Mouse (Mus musculus) midbrain, embryonic 12.5 days (tissue): ENCODE measurements at regions not wholly inside any gene's neighbourhood (a gene's known extent, or its start where the extent isn't known, plus 50 kb on each side); places are given as distances from the start of the nearest gene placed in this dataset.
A peak's percentile ranks its signal among the peaks of the same experiment; 100 is the strongest.

Experiments
- ATAC-seq: fragments of 200-750 bp; cut with Nextera tagmentation; 2 replicates; pipeline ENCODE4 v1.8.0; 2017; ENCODE audit warnings: low read depth, moderate TSS enrichment, moderate library complexity; ENCODE audit not compliant: low FRiP score
- H3K27ac ChIP-seq: fragments of 300-500 bp; sonication (generic); replicated peaks from 2 replicates; pipeline ENCODE4 v1.5.1; 2016; ENCODE audit warnings: mild to moderate bottlenecking
- H3K27me3 ChIP-seq: fragments of 300-500 bp; sonication (generic); 2 replicates; pipeline ENCODE4 v1.6.1; 2016; ENCODE audit warnings: mild to moderate bottlenecking
- H3K36me3 ChIP-seq: fragments of 300-500 bp; sonication (generic); 2 replicates; pipeline ENCODE4 v1.6.1; 2016
- H3K4me1 ChIP-seq: fragments of 300-500 bp; sonication (generic); 2 replicates; pipeline ENCODE4 v1.6.1; 2016
- H3K4me2 ChIP-seq: fragments of 300-500 bp; sonication (generic); replicated peaks from 2 replicates; pipeline ENCODE4 v1.6.1; 2016; ENCODE audit warnings: mild to moderate bottlenecking, moderate library complexity
- H3K4me3 ChIP-seq: fragments of 300-500 bp; sonication (generic); 2 replicates; pipeline ENCODE4 v1.5.1; 2016; ENCODE audit warnings: mild to moderate bottlenecking
- H3K9ac ChIP-seq: fragments of 300-500 bp; sonication (generic); replicated peaks from 2 replicates; pipeline ENCODE4 v1.6.1; 2016; ENCODE audit warnings: mild to moderate bottlenecking, moderate library complexity
- H3K9me3 ChIP-seq: fragments of 300-500 bp; sonication (generic); 2 replicates; pipeline ENCODE4 v1.6.1; 2016; ENCODE audit warnings: mild to moderate bottlenecking
- WGBS: fragments of 180-500 bp; shearing (Covaris S2); methylation state at CpG from one replicate; pipeline ENCODE4 v1.1.7; 2016; 5-methylcytosine and 5-hydroxymethylcytosine counted together

DNA sequence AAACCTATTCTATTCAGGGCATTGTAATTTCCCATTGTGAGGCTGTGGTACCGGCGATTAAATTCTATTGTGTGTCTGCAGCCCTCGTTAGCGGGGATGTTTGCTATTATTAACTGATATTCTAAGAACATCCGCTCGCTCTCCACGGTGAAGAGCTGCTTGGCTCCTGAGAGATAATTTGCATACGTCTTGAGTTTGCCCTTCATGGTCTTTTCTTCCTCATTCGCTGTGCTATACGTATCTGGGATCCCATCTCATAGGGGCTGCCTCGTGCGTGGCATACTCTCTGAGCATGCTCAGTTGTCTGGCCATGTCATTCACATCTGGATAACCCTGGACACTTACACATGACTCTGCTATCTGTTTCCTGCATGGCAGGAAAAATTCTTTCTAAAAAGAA, 275.7 kb downstream of the Gm11011 start:
- Histone ChIP-seq H3K4me1 (peaks cover 12% of the 10 kb centered on the region; the same call in 1 of the 2 replicates), H3K9me3 (no peaks in the 10 kb centered on the region), H3K27ac (no peak overlapping the region), H3K9ac (no peak overlapping the region), H3K27me3 (no peaks in the 10 kb centered on the region), H3K4me3 (no peak overlapping the region), H3K36me3 (no peaks in the 10 kb centered on the region), H3K4me2 (no peak overlapping the region)
- ATAC-seq, result no peak
- WGBS, result 45% methylated on average over 12 of the region's 12 CpGs

DNA sequence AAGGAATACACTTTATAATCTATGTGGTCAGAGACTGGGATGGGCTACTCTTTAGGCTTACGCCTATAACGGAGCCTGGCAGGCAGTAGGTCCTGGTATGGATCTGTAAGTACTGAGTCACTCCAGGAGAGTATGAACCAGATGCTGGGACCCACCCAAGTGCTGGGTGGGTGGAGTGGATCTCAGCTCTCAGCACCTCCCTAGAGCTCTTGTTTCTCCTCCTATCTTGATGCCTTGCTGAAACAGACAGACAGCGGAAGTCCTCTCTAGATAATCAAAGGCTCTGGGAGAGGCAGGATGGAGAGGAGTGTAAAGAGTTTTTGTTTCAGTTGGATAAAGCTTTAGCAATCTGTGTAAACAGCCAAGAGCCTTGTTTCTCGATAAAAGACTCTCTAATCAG, 276.2 kb downstream of the Gm11011 start:
- Histone ChIP-seq H3K27me3 (no peaks in the 10 kb centered on the region), H3K9ac (no peak overlapping the region), H3K27ac (no peak overlapping the region), H3K4me3 (no peak overlapping the region), H3K36me3 (no peaks in the 10 kb centered on the region), H3K4me1 (peaks cover 12% of the 10 kb centered on the region; the same call in 1 of the 2 replicates), H3K4me2 (no peak overlapping the region), H3K9me3 (peaks cover 1% of the 10 kb centered on the region; the same call in 1 of the 2 replicates)
- no peak for ATAC-seq
- 59% methylated on average over 4 of the region's 4 CpGs for WGBS

DNA sequence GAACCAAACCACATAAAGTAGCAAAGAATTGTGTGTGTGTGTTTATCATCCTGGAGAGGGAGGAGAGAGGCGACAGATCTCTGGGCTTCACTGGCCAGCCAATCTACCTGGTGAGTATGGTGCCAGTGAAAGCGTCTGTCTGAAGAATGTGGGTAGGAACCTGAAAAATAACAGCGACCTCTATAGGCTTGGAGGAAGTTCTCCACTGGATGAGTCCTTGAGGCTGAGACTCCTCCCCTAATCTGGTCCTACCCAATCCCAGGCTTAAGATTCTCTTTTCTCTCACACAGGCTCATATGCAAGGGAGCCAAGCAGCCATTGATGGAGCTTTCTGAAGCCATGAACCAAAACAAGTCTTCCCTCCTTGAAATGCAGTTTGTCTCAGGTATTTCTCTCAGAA, 283.2 kb downstream of the Gm11011 start:
- H3K4me3 ChIP-seq, result no peak overlapping the region
- H3K9me3 ChIP-seq, result peaks cover 7% of the 10 kb centered on the region; the same call in 1 of the 2 replicates
- no peak overlapping the region for H3K27ac ChIP-seq
- H3K4me1 ChIP-seq, result no peaks in the 10 kb centered on the region; the same call in 1 of the 2 replicates
- no peak overlapping the region for H3K4me2 ChIP-seq
- no peak overlapping the region for H3K9ac ChIP-seq
- H3K27me3 ChIP-seq, result no peaks in the 10 kb centered on the region
- WGBS, result 81% methylated on average over 3 of the region's 3 CpGs
- ATAC-seq, result no peak
- no peaks in the 10 kb centered on the region for H3K36me3 ChIP-seq

DNA sequence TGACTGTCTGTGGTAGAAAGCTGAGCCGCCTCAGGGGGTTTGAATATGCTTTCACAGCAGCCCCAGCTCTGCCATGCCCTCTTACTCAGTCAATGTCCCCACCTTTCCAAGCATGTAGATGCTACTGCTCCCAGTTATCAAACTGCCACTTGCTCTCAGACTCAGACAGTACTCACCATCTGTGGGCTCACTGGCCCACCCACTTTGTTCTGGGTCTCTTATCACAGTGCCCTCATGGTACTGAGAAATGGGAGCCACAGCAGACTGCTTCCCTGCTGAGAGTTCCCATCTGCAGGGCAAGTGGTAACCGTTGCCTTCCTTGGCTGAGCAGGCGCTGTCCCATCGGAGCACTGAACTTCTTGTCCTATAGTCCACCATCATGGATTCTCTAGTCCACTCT, 286.6 kb downstream of the Gm11011 start:
- H3K36me3 ChIP-seq, result no peaks in the 10 kb centered on the region

DNA sequence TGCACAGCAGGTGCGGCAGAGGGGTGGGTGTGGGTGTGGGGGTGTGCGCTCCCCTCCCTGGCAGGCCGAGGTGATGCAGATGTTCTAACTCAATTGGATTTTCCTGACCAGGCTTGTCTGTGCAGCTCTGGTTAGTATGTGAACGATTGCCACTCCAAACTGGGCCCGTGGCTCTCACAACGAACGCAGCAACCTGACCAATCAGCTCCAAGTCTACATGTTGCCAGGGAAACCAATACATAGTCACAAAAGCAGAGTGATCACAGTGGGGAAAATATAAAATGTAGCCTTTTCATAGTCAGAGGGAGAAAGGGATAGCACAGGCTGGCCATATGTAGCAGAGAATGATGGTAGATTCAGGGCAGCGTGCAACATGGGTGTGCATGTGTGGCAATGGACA, 287.1 kb downstream of the Gm11011 start:
- Histone ChIP-seq H3K4me1 (peaks cover 14% of the 10 kb centered on the region; the same call in 1 of the 2 replicates), H3K27ac (no peak overlapping the region), H3K27me3 (peaks cover 10% of the 10 kb centered on the region), H3K36me3 (no peaks in the 10 kb centered on the region), H3K4me2 (no peak overlapping the region), H3K9me3 (no peaks in the 10 kb centered on the region), H3K4me3 (no peak overlapping the region), H3K9ac (no peak overlapping the region)
- 81% methylated on average over 8 of the region's 8 CpGs for WGBS
- ATAC-seq, result no peak

More for the DNA sequence above, 286.6 kb downstream of the Gm11011 start:
- ATAC-seq, result no peak
- H3K27ac ChIP-seq, result no peak overlapping the region
- 87% methylated on average over 4 of the region's 4 CpGs for WGBS
- H3K27me3 ChIP-seq, result peaks cover 8% of the 10 kb centered on the region
- no peak overlapping the region for H3K4me3 ChIP-seq
- H3K4me1 ChIP-seq, result peaks cover 14% of the 10 kb centered on the region; the same call in 1 of the 2 replicates
- peaks cover 2% of the 10 kb centered on the region; the same call in 1 of the 2 replicates for H3K9me3 ChIP-seq
- no peak overlapping the region for H3K9ac ChIP-seq
- no peak overlapping the region for H3K4me2 ChIP-seq

DNA sequence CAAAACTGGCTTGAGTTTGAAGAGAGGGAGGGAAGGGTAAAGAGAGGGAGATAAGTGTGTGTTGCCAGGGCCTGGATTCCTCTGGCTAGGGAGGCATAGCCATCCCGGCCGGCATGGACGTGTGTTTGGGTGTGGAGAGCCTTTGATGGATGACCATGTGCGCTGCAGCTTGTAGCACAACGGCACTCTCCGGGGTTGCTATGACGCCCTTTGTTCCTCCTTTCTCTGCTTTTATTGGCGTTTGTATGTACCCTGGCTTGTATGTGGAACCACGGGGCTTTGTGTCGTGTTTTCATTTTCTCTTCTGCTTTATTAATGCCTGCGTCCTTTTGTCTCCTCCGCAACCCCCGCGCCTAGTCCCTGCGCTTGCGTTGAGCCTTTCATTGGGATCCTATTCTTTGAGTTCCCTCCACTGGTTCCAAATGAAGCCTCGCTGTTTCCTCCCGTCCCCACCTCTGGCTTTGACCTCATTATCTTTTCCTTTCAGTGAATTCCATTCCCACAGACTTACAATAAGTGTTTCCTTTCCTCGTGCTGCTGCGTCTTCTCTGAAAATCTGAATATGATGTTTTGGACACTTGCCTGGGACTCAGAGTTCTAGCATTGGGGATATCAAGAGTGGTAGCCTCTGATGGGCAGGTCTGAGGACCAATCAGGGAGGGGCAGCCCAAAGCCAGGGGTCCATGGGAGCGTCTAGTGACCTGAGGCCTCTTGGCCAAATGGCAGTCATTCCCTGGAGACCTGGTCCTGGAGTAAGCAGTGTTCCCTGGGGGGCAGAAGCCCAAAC, 289.5 kb downstream of the Gm11011 start:
- H3K36me3 ChIP-seq, result no peaks in the 10 kb centered on the region
- H3K9me3 ChIP-seq, result no peaks in the 10 kb centered on the region
- ATAC-seq, result peak; percentile 94
- peak overlapping the region; percentile 68 for H3K27ac ChIP-seq
- H3K4me2 ChIP-seq, result peak overlapping the region; percentile 51
- H3K4me3 ChIP-seq, result peak overlapping the region; percentile 26
- H3K4me1 ChIP-seq, result peaks cover 17% of the 10 kb centered on the region
- H3K27me3 ChIP-seq, result peaks cover 10% of the 10 kb centered on the region
- peak overlapping the region; percentile 46 for H3K9ac ChIP-seq
- 10% methylated on average over 21 of the region's 21 CpGs for WGBS

DNA sequence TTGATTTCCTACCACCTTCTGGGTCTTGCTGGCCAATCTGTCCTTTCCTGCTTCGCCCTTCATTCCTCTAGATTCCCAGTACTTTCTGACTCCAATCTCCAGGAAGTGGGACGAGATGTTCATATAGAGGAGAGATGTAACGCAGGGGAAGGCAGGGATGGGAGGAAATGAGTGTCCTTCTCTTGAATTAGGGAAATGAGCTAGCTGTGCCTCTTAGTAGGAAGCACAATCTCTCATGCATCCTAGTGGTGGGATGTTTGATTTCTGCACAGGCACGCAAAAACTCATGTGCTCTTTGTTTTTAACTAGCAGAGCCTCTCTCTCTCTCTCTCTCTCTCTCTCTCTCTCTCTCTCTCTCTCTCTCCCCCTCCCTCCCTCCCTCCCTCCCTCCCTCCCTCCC, 290.3 kb downstream of the Gm11011 start:
- Histone ChIP-seq H3K9ac (no peak overlapping the region), H3K36me3 (no peaks in the 10 kb centered on the region), H3K27ac (peak overlapping the region; percentile 54), H3K4me2 (no peak overlapping the region), H3K27me3 (peaks cover 10% of the 10 kb centered on the region), H3K9me3 (no peaks in the 10 kb centered on the region), H3K4me1 (peaks cover 17% of the 10 kb centered on the region), H3K4me3 (no peak overlapping the region)
- 56% methylated on average over 4 of the region's 4 CpGs for WGBS
- ATAC-seq, result no peak

DNA sequence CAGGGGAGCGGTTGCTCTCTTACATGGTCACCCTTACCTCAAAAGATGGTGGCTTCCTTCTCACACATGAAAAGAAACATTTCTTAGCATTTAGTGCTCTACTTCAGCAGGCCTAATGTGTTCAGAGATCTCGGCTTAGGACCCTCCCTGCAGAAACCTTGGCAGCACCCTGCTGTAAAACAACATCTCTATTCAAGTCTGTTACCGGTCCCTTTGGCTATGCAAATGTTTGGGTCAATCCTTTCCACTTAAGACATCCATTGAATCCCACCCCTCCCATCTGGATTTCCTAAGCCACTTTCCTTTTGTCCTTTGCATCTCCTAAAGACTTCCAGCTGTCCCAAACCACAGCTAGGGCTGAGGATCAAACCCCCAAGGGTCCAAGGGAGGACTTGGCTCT, 294.2 kb downstream of the Gm11011 start:
- no peak overlapping the region for H3K27ac ChIP-seq
- 12% methylated on average over 3 of the region's 3 CpGs for WGBS
- ATAC-seq, result no peak
- no peak overlapping the region for H3K4me2 ChIP-seq
- no peak overlapping the region for H3K4me3 ChIP-seq
- H3K27me3 ChIP-seq, result peaks cover 12% of the 10 kb centered on the region
- H3K4me1 ChIP-seq, result peaks cover 16% of the 10 kb centered on the region
- no peaks in the 10 kb centered on the region for H3K36me3 ChIP-seq
- H3K9ac ChIP-seq, result no peak overlapping the region
- H3K9me3 ChIP-seq, result no peaks in the 10 kb centered on the region

DNA sequence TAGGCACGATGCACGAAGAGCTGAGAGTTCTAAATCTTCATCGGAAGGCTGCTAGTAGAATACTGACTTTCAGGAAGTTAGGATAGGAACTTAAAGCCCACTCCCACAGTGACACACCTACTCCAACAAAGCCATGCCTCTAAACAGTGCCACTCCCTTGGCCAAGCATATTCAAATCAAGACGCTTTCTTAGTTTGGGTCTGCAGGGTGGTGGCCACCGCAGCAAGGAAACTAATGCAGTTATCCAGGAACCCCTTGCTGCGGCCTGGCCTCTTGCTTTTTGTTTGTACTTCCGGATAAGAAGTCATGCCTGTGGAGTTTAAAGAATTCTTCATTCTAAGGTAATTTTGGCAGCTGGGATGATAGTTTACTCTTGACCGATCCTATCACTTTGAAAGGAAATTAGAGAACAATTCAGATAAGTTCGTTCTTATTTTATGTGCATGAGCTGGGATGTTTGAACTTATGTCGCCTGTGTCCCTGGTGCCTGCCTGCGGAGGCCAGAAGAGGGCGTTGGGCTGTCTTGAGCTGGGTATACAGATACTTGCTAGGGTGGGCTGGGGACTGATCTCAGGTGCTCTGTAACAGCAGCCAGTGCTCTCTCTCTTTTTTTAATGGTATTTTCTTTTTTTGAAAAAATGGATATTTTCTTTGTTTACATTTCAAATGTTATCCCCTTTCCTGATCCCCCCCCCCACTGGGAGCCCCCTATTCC, 298.5 kb downstream of the Gm11011 start:
- WGBS, result 91% methylated on average over 12 of the region's 12 CpGs
- Histone ChIP-seq H3K27me3 (0 out of 2 replicates have a peak, but pooled peaks cover 3% of the 10 kb centered on the region), H3K9me3 (no peaks in the 10 kb centered on the region)

DNA sequence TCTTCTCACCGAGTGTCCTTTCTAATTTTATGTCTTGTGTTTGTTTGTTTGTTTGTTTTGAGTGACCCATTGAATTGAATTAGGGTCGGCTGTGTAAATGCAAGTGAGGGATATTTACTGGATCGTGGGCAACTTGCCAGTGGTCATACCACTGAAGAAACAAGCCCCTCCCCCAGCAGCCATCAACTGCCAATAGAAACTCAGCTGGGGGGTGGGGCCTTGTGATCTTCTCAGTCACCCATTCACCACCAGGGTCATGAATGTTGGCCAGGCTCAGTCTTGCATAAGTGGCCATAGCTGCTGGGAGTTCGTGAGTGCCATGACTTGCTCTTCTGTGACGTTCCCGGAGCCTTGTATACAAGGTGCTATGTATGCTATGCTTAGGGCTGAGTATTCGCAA, 300.8 kb downstream of the Gm11011 start:
- no peak overlapping the region for H3K4me2 ChIP-seq
- H3K9me3 ChIP-seq, result no peaks in the 10 kb centered on the region
- H3K27me3 ChIP-seq, result no peaks in the 10 kb centered on the region
- no peak for ATAC-seq
- H3K4me3 ChIP-seq, result no peak overlapping the region
- no peaks in the 10 kb centered on the region for H3K36me3 ChIP-seq
- WGBS, result 92% methylated on average over 7 of the region's 7 CpGs
- no peaks in the 10 kb centered on the region for H3K4me1 ChIP-seq
- no peak overlapping the region for H3K27ac ChIP-seq
- H3K9ac ChIP-seq, result no peak overlapping the region

More for the DNA sequence above, 298.5 kb downstream of the Gm11011 start:
- Histone ChIP-seq H3K27ac (no peak overlapping the region), H3K4me2 (no peak overlapping the region), H3K9ac (no peak overlapping the region), H3K36me3 (no peaks in the 10 kb centered on the region), H3K4me3 (no peak overlapping the region), H3K4me1 (peaks cover 4% of the 10 kb centered on the region; the same call in 1 of the 2 replicates)
- ATAC-seq, result no peak

DNA sequence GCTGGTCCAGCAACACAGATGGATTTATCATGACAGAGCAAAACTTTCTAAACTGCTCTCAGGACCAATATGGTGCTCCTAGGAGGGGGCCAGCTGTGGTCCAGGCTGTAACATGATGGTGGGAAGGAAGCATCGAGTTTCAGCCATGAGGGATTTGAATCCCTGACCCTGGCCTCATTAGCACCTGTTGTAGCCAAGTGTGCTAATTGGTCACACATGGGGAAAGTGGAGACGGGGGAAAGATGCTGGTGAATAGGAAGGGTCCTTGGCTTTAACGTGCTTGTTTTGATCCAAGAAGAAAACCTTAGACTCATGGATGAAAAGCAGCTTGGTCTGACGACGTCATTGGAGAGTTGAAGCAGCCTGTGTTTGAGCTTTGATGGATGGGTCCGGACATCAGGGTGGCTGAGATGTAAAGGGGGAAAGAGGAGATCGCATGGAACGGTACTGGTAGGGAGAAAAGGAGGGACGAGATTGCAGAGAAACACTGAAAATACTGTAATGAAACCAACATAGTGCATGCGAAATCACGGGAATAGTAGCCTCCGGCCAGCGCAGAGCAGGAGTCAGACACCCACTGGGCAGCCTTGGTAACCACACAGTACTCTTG, 304.9 kb downstream of the Gm11011 start:
- no peaks in the 10 kb centered on the region for H3K36me3 ChIP-seq
- 79% methylated on average over 13 of the region's 13 CpGs for WGBS
- no peak overlapping the region for H3K4me3 ChIP-seq
- no peak overlapping the region for H3K4me2 ChIP-seq
- no peak overlapping the region for H3K27ac ChIP-seq
- H3K9ac ChIP-seq, result no peak overlapping the region
- no peaks in the 10 kb centered on the region for H3K4me1 ChIP-seq
- H3K9me3 ChIP-seq, result no peaks in the 10 kb centered on the region
- no peaks in the 10 kb centered on the region for H3K27me3 ChIP-seq
- ATAC-seq, result no peak

DNA sequence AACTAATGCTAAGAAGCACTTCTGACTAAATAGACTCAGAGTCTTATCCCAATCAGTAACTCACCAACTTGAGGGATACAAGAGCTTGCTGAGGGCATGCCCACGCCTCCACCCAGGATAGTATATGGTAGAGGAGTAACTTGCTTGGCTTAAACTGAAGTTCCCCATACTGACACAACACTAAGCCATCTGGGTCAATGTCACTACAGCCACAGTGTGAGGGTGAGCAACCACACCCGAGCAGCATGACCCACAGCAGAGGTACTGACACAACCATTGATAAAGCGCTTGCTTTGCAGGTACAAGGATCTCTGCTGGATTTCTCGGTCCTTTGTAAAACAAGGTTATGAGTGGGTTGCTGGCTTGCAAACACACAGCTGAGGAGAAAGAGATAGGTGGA, 312.2 kb downstream of the Gm11011 start:
- Histone ChIP-seq H3K27ac (no peak overlapping the region), H3K9ac (no peak overlapping the region), H3K4me3 (no peak overlapping the region), H3K36me3 (no peaks in the 10 kb centered on the region), H3K4me1 (peaks cover 19% of the 10 kb centered on the region), H3K9me3 (no peaks in the 10 kb centered on the region), H3K27me3 (peaks cover 7% of the 10 kb centered on the region), H3K4me2 (no peak overlapping the region)
- 94% methylated on average over 4 of the region's 4 CpGs for WGBS
- no peak for ATAC-seq
